In genomic region chr17:7197121-7197925, GRCm38 (mm10) we compare ENCODE assay signal across 11 mouse cellular contexts. TPM values are rescaled to one million over a fixed set of nuclear protein-coding genes. Genes with fewer than 3 reads are reported as not detected.
A peak's percentile ranks its signal among the peaks of the same experiment; 100 is the strongest.
DNase-seq lines count a peak whose midpoint lies in the region; ATAC-seq and TF ChIP-seq lines count a peak whose summit lies in the region.
"Had no signal": no experiment of that assay in that cellular context is flagged by ENCODE, and none has a peak within 500 bp of the region (broad histone marks: within the 10 kb centered on the region; RNA-seq: fewer than 3 reads in every experiment).

No protein-coding gene starts in this region.

- 64% methylated on average over 9 of the region's 9 CpGs for WGBS in embryonic facial prominence, embryonic 14.5 days
- 76% methylated on average over 9 of the region's 9 CpGs for WGBS in embryonic facial prominence, embryonic 10.5 days
- WGBS in midbrain, embryonic 10.5 days, result 76% methylated on average over 9 of the region's 9 CpGs
- whole genome bisulfite sequencing in midbrain, embryonic 11.5 days, result 69% methylated on average over 9 of the region's 9 CpGs
- WGBS in limb, embryonic 14.5 days, result 66% methylated on average over 9 of the region's 9 CpGs

- H3K9ac ChIP-seq in embryonic facial prominence, embryonic 14.5 days (ENCODE audit: low read depth, low read length), result no peak overlapping the region
- no peak overlapping the region for H3K9ac ChIP-seq in midbrain, embryonic 11.5 days (ENCODE audit: low read length)
- H3K9ac ChIP-seq in limb, embryonic 14.5 days (ENCODE audit: low read depth, low read length, severe bottlenecking), result no peak overlapping the region
- H3K9ac ChIP-seq: forebrain, postnatal 0 days had no signal

- DNase-seq in embryonic facial prominence, embryonic 14.5 days (ENCODE audit: low spot score), result peak; percentile 55
- DNase-seq in embryonic facial prominence, embryonic 10.5 days (ENCODE audit: low spot score), result no peak
- DNase-seq in kidney, adult 11 months, result peak; percentile 35
- DNase-seq in kidney, postnatal 10 days, result no peak
- no peak for DNase-seq in midbrain, embryonic 10.5 days (ENCODE audit: low spot score)
- no peak for DNase-seq in midbrain, embryonic 11.5 days (ENCODE audit: low spot score, missing footprints)
- DNase-seq in limb, embryonic 14.5 days (ENCODE audit: low spot score), result peak; percentile 32
- DNase-seq in thymus, adult 18-20 months, result no peak
- DNase-seq: adrenal gland, postnatal 14 days; forebrain, postnatal 0 days; thymus, postnatal 14 days had no signal

- H3K9me3 ChIP-seq in embryonic facial prominence, embryonic 14.5 days (ENCODE audit: control insufficient read depth, low read length), result no peaks in the 10 kb centered on the region
- no peaks in the 10 kb centered on the region for H3K9me3 ChIP-seq in embryonic facial prominence, embryonic 10.5 days
- H3K9me3 ChIP-seq in midbrain, embryonic 10.5 days (replicated peaks), result no peaks in the 10 kb centered on the region
- H3K9me3 ChIP-seq in midbrain, embryonic 11.5 days (ENCODE audit: control insufficient read depth, low read length), result no peaks in the 10 kb centered on the region
- H3K9me3 ChIP-seq in limb, embryonic 14.5 days (ENCODE audit: control insufficient read depth, low read length), result no peaks in the 10 kb centered on the region

- ATAC-seq in embryonic facial prominence, embryonic 14.5 days (ENCODE audit: low read depth), result peak; percentile 37; the same call in 1 of the 2 replicates
- ATAC-seq in midbrain, embryonic 11.5 days (ENCODE audit: low FRiP score), result no peak
- peak; percentile 59 for ATAC-seq in limb, embryonic 14.5 days (ENCODE audit: low FRiP score, low read depth)
- ATAC-seq: forebrain, postnatal 0 days had no signal

- H3K4me3 ChIP-seq in embryonic facial prominence, embryonic 14.5 days (ENCODE audit: low read depth, low read length), result no peak overlapping the region
- no peak overlapping the region for H3K4me3 ChIP-seq in embryonic facial prominence, embryonic 10.5 days
- H3K4me3 ChIP-seq in midbrain, embryonic 10.5 days, result no peak overlapping the region
- H3K4me3 ChIP-seq in midbrain, embryonic 11.5 days (ENCODE audit: low read depth, low read length), result no peak overlapping the region
- no peak overlapping the region for H3K4me3 ChIP-seq in limb, embryonic 14.5 days (replicated peaks; ENCODE audit: low read length)

- H3K27ac ChIP-seq in embryonic facial prominence, embryonic 14.5 days (replicated peaks; ENCODE audit: low read depth, low read length), result no peak overlapping the region
- H3K27ac ChIP-seq in embryonic facial prominence, embryonic 10.5 days (replicated peaks), result no peak overlapping the region
- peak overlapping the region; percentile 55; the same call in 1 of the 2 replicates for H3K27ac ChIP-seq in midbrain, embryonic 10.5 days (replicated peaks)
- H3K27ac ChIP-seq in midbrain, embryonic 11.5 days (ENCODE audit: low read depth, low read length), result no peak overlapping the region
- H3K27ac ChIP-seq in limb, embryonic 14.5 days (replicated peaks; ENCODE audit: low read depth, low read length), result no peak overlapping the region

- H3K36me3 ChIP-seq in embryonic facial prominence, embryonic 14.5 days (ENCODE audit: control insufficient read depth, insufficient read depth, low read length), result no peaks in the 10 kb centered on the region
- no peaks in the 10 kb centered on the region for H3K36me3 ChIP-seq in embryonic facial prominence, embryonic 10.5 days (replicated peaks)
- no peaks in the 10 kb centered on the region for H3K36me3 ChIP-seq in midbrain, embryonic 10.5 days
- H3K36me3 ChIP-seq in midbrain, embryonic 11.5 days (ENCODE audit: control insufficient read depth, insufficient read depth, low read length), result no peaks in the 10 kb centered on the region
- H3K36me3 ChIP-seq in limb, embryonic 14.5 days (ENCODE audit: control insufficient read depth, insufficient read depth, low read length), result no peaks in the 10 kb centered on the region

- H3K4me2 ChIP-seq in embryonic facial prominence, embryonic 14.5 days (ENCODE audit: low read depth, low read length), result no peak overlapping the region
- no peak overlapping the region for H3K4me2 ChIP-seq in midbrain, embryonic 11.5 days
- H3K4me2 ChIP-seq in limb, embryonic 14.5 days (replicated peaks; ENCODE audit: low read depth, low read length, severe bottlenecking), result no peak overlapping the region

- H3K27me3 ChIP-seq in embryonic facial prominence, embryonic 14.5 days (replicated peaks; ENCODE audit: control insufficient read depth, insufficient read depth, low read length), result no peaks in the 10 kb centered on the region
- no peaks in the 10 kb centered on the region for H3K27me3 ChIP-seq in embryonic facial prominence, embryonic 10.5 days (replicated peaks; ENCODE audit: low read depth, poor library complexity, severe bottlenecking)
- H3K27me3 ChIP-seq in midbrain, embryonic 10.5 days (ENCODE audit: low read depth, poor library complexity, severe bottlenecking), result no peaks in the 10 kb centered on the region
- no peaks in the 10 kb centered on the region for H3K27me3 ChIP-seq in midbrain, embryonic 11.5 days (ENCODE audit: control insufficient read depth, insufficient read depth, low read length)
- H3K27me3 ChIP-seq in limb, embryonic 14.5 days (ENCODE audit: control insufficient read depth, insufficient read depth, low read length), result no peaks in the 10 kb centered on the region

- no peak for TF ChIP-seq POLR2A in limb, embryonic 14.5 days (IDR thresholded peaks at IDR 0.05; ENCODE audit: borderline replicate concordance, extremely low read depth, insufficient read depth, insufficient read length)

- H3K4me1 ChIP-seq in embryonic facial prominence, embryonic 14.5 days (ENCODE audit: control insufficient read depth, insufficient read depth, low read length), result peaks cover 13% of the 10 kb centered on the region; the same call in 1 of the 2 replicates
- H3K4me1 ChIP-seq in embryonic facial prominence, embryonic 10.5 days, result peaks cover 28% of the 10 kb centered on the region
- H3K4me1 ChIP-seq in midbrain, embryonic 10.5 days, result peaks cover 17% of the 10 kb centered on the region
- H3K4me1 ChIP-seq in midbrain, embryonic 11.5 days (ENCODE audit: control insufficient read depth, insufficient read depth, low read length), result 0 out of 2 replicates have a peak, but pooled peaks cover 3% of the 10 kb centered on the region
- H3K4me1 ChIP-seq in limb, embryonic 14.5 days (ENCODE audit: control insufficient read depth, insufficient read depth, low read length), result no peaks in the 10 kb centered on the region; the same call in 1 of the 2 replicates

RNA-seq across cellular contexts. Expression of gene Rps6ka2, which starts 27.4 kb away (rescaled TPM):
- polyA plus RNA-seq in embryonic facial prominence, embryonic 14.5 days (2014; fragmentation: Nextera tagmentation; extraction: Ambion mirVana), result 14.0 and 16.9 TPM in 2 replicates
- 27.2 and 27.7 TPM in 2 replicates for polyA plus RNA-seq in embryonic facial prominence, embryonic 10.5 days (2016; fragmentation: Nextera tagmentation; extraction: Ambion mirVana)
- 21.4 and 24.4 TPM in 2 replicates for polyA plus RNA-seq in midbrain, embryonic 10.5 days (2016; fragmentation: Nextera tagmentation; extraction: Ambion mirVana)
- 20.2 and 20.8 TPM in 2 replicates for polyA plus RNA-seq in midbrain, embryonic 11.5 days (2014; fragmentation: Nextera tagmentation; extraction: Ambion mirVana)
- polyA plus RNA-seq in limb, embryonic 14.5 days (2012; rRNA removed), result 13.8 and 17.6 TPM in 2 replicates
- polyA plus RNA-seq in limb, embryonic 14.5 days (2014; fragmentation: Nextera tagmentation; extraction: Ambion mirVana), result 12.1 and 12.8 TPM in 2 replicates

Comparison
In these comparisons a context has a peak if more than half of its experiments do, and no peak if none do; other contexts are left out.
1. DNase-seq: peak in embryonic facial prominence, embryonic 14.5 days (single experiment), kidney, adult 11 months (single experiment) and limb, embryonic 14.5 days (single experiment); none in embryonic facial prominence, embryonic 10.5 days (single experiment), kidney, postnatal 10 days (single experiment), midbrain, embryonic 10.5 days (single experiment), midbrain, embryonic 11.5 days (single experiment) and thymus, adult 18-20 months (0 of 2).